Mouse (Mus musculus) cerebellum, adult 11-12 months (tissue): ENCODE measurements around the gene Ulk4.

Experiments
- DNase-seq: peaks from one replicate; pipeline ENCODE4 v3.0.0; 2022

Gene Ulk4

GRCm38 (mm10) chr9:121299223-121299755 lies 22.3 kb upstream of the Ulk4 start:
- DNase-seq = no peak

GRCm38 (mm10) chr9:121298411-121299091 lies 21.6 kb upstream of the Ulk4 start:
- DNase-seq = no peak

- no peak for DNase-seq
These were observed 21.0 kb upstream of the Ulk4 start for GRCm38 (mm10) chr9:121298065-121298398.

- peak; percentile 74 for DNase-seq
These were observed 20.4 kb upstream of the Ulk4 start, which contains the start of gene Trak1 for GRCm38 (mm10) chr9:121297171-121298064. Gene Trak1 (plus strand): TSS chr9:121297502.

GRCm38 (mm10) chr9:121295221-121295620 lies 18.2 kb upstream of the Ulk4 start:
- DNase-seq = no peak

GRCm38 (mm10) chr9:121293187-121293586 lies 16.2 kb upstream of the Ulk4 start:
- peak; percentile 9 for DNase-seq

GRCm38 (mm10) chr9:121291275-121291674 lies 14.3 kb upstream of the Ulk4 start:
- no peak for DNase-seq

- DNase-seq = no peak
These were observed 9.4 kb upstream of the Ulk4 start for GRCm38 (mm10) chr9:121286325-121286901.

- DNase-seq = no peak
These were observed 8.6 kb upstream of the Ulk4 start for GRCm38 (mm10) chr9:121285341-121286324.

GRCm38 (mm10) chr9:121284422-121284821 lies 7.4 kb upstream of the Ulk4 start:
- no peak for DNase-seq

GRCm38 (mm10) chr9:121283620-121284185 lies 6.7 kb upstream of the Ulk4 start:
- no peak for DNase-seq

GRCm38 (mm10) chr9:121281891-121282290 lies 4.9 kb upstream of the Ulk4 start:
- DNase-seq = no peak

GRCm38 (mm10) chr9:121279216-121279615 lies 2.2 kb upstream of the Ulk4 start:
- DNase-seq = peak; percentile 39

GRCm38 (mm10) chr9:121276745-121277117 lies 266 bp downstream of the Ulk4 start:
- no peak for DNase-seq

GRCm38 (mm10) chr9:121271561-121271960 lies 5.4 kb downstream of the Ulk4 start:
- DNase-seq = no peak

- no peak for DNase-seq
These were observed 5.8 kb downstream of the Ulk4 start for GRCm38 (mm10) chr9:121271149-121271548.

GRCm38 (mm10) chr9:121265307-121265706 lies 11.7 kb downstream of the Ulk4 start:
- DNase-seq = no peak

GRCm38 (mm10) chr9:121257106-121257505 lies 19.9 kb downstream of the Ulk4 start:
- no peak for DNase-seq

GRCm38 (mm10) chr9:121254761-121255160 lies 22.2 kb downstream of the Ulk4 start:
- no peak for DNase-seq

- no peak for DNase-seq
These were observed 23.0 kb downstream of the Ulk4 start for GRCm38 (mm10) chr9:121253983-121254382.

GRCm38 (mm10) chr9:121250854-121251253 lies 26.1 kb downstream of the Ulk4 start:
- no peak for DNase-seq

GRCm38 (mm10) chr9:121249805-121250204 lies 27.2 kb downstream of the Ulk4 start:
- DNase-seq = no peak
